Mouse (Mus musculus) monocyte, adult 5-6 weeks (primary cell): ENCODE measurements at regions not wholly inside any gene's neighbourhood (a gene's known extent, or its start where the extent isn't known, plus 50 kb on each side); places are given as distances from the start of the nearest gene placed in this dataset.

Experiments used
- ATAC-seq: fragments of 153-309, 156-312 bp; replicated peaks from 2 replicates; pipeline ENCODE4 v1.8.0; 2017; ENCODE audit warnings: mild to moderate bottlenecking; ENCODE audit not compliant: low TSS enrichment, insufficient number of reproducible peaks, severe bottlenecking, poor library complexity, low FRiP score

DNA sequence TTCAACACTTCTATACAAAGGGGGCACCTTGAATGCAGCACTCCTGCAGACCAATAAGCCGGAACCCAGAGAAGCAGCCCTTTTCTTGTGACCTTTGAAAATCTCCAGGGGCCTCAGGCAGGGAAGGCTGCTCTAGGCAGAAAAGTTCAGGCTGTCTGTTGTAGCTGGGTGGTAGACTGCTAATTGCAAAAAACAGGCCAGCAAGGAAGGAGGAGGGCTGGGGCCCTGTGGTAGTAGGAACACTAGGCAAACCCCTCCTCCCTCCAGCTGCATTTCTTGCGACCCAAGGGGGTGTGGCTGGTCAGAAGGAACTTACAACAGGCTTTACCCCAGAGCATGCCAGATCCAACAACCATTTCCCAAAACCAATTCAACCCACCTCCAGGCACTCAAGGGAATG lies 482.8 kb downstream of the Bnc2 start:
- ATAC-seq: no peak

DNA sequence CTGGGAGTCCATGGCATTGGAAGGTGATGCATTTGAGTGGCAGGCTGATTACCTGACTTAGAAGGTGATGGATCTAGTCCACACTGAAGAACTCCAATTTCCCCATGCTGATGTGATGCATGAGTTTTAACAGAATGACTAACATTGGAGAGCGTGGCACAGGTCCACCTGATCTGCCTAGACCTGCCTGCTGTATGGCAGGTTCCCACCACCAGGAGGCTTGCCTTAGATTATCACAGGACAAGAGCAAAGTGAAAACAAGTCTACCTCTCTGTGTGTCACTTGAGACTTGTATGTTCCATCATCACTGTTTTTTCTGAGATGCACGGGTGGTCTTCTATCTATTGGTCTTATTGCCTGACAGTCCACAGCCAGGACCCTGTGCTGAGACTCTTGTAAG lies 478.3 kb downstream of the Bnc2 start:
- no peak for ATAC-seq

DNA sequence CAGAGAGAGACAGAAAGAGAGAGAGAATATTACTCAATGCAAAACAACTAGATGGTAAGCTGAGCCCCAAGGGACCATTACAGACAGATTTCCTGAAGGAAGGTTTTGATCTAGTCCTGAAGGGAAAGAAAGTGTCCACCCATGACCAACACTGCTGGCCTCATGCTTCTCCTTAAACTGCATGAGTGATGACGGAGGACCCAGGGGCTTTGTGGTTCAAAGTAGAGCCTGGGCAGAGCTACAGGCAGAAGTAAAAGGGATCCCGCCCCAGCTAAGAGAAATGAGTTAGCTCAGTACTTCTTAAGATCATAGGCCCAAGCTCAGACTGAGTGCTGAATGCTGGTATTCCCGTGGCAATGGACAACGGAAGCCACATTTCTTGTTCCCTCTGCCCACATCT lies 476.9 kb downstream of the Bnc2 start:
- no peak for ATAC-seq

- ATAC-seq: no peak
These were observed 475.9 kb downstream of the Bnc2 start for GRCm38 (mm10) chr4:84199181-84199656.

DNA sequence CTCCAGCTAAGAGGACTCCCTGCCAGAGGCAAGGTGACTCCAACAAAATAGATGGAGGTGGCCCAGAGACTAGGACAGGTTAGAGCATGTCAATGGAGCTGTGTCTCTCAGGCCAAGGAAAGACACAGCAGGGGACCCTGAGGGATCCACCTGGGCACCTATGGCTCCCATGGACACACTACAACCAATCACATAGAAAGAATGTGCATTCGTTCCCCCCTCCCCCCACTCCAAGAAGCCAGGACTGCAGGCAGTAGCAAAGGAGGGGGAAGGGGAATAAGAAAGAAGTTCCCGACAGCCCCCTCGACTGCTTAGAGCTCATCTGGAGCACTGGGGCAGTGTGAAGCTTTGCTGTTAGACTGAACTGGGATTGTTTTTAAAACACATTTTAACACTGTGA lies 474.1 kb downstream of the Bnc2 start:
- ATAC-seq: no peak

- ATAC-seq: no peak
These were observed 472.8 kb downstream of the Bnc2 start for GRCm38 (mm10) chr4:84202231-84202630.

- ATAC-seq: no peak
These were observed 471.4 kb downstream of the Bnc2 start for GRCm38 (mm10) chr4:84203680-84204079.

DNA sequence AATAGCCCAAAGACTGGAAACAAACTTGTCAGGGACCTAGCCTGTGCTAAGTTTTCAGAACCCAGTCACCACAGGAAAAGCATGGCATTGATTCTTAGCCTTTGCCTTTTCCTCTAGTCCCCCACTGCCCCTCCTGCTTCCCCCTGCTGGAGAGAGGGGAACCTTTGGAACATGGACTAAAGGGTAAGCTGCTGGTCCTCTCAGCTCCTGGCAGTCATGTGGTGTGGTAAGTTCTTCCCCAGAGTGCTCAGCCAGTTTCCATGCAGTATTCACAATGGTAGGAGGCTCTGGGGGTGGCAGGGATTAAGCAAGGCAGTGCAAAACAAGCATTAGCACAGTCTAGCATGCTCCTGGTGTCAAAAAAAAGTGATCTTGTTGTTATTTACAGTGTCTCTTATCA lies 470.3 kb downstream of the Bnc2 start:
- no peak for ATAC-seq

DNA sequence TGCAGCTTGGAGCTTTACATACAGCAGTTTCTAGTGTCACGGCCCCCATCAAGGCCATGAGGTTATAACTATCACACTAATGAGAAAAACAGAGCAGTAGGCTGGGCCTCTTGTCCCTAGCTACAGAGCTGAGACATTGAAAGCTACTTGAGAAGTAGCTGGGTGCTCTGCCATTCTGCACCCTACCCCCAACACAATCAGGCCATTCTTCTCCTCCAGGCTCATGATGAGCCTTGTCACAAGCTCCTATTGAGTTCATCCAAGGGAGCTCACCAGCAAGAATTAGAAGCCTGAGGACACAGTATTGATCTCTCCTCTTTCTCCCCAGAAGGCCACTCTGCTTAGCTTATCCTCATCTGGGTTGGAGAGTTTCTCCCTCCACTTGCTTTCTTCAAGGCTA lies 466.9 kb downstream of the Bnc2 start:
- no peak for ATAC-seq

DNA sequence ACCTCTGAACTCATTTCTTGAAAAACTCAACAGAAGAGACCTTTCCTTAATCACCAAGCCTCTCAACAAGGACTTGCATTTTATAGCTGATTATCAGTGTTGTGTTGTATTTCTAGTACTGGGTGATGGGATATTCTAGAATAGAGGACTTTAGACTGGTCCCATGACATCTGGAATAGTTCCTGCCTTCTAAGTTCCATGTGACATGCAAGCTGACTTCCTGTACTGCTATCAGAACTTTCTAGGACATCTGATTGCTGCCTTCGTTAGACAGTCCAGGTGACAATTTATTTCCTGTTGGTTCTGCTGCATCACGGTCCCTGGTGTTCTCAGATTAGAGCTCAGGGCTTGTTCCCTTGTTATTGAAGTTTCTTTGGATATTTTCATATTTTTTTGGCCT lies 465.5 kb downstream of the Bnc2 start:
- no peak for ATAC-seq

- ATAC-seq: no peak
These were observed 463.7 kb downstream of the Bnc2 start for GRCm38 (mm10) chr4:84211311-84211875.

DNA sequence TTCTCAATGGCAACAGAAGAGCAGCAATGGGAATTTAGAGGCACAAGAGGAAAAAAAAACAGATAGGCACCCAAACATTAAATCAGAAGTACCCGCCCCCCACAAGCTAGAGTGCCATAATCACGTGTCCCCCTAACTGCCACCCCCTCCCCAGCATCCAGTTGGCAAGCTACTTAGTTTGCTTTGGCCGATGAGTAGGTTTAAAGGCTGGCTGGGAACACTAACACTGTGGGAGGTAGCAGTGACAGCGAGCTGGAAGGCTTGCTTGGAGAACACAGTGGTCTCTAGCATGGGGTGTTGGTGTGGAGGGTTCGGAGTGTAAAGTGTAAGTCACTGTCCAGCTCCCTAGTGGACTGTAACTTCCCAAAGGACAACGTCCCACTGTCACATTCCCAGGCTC lies 463.1 kb downstream of the Bnc2 start:
- no peak for ATAC-seq

DNA sequence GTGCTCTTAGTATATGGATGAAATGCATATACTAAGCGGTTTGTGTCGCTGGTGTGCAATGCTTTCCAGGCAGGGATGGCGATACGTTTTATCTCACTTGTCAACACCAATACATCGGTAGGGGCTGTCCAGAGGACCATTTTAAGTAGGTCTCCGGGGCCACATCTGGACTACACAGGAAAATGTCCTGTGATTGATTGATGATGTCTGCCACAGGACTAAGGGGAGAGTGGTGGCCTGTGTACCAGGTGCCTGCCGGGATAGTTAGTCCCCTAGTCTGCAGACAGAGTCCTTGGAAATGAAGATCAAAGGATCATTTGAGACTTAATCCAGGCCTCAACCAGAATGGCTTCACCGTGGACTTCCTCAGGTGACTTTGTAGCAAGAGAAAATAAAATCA lies 460.6 kb downstream of the Bnc2 start:
- no peak for ATAC-seq

- no peak for ATAC-seq
These were observed 456.1 kb downstream of the Bnc2 start for GRCm38 (mm10) chr4:84218961-84219360.

GRCm38 (mm10) chr4:84222057-84222717 lies 452.9 kb downstream of the Bnc2 start:
- no peak for ATAC-seq

DNA sequence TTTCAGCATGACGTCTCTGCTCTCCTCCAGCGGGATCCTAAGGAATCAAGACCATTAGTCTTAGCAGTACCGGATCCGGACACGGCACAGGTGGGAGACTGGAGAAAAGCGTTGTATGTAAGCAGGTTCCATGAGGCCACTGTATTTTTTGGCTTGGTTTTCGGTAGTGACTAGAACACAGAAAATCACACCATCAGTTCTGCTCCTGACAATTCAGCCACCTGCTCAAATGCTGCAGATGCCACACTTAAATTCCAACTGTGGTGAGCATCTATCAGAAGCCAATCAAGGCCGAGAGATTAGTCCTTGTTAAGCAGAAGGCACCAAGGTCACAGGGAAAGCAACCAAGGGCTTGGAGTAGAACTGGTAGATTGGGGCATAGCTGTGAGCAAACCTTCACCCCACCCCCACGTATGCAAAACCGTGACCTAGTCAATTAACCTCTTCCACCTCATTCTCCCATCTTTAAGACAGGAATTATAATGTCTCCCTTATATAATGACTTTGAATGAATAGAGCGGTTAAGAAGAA lies 452.2 kb downstream of the Bnc2 start:
- no peak for ATAC-seq

- no peak for ATAC-seq
These were observed 450.5 kb downstream of the Bnc2 start for GRCm38 (mm10) chr4:84224556-84224955.
